Mouse (Mus musculus) hindbrain, embryonic 12.5 days (tissue): ENCODE results near the gene Atp9a. TPM values are rescaled to one million over a fixed set of nuclear protein-coding genes. Genes with fewer than 3 reads are reported as not detected.
A peak's percentile ranks its signal among the peaks of the same experiment; 100 is the strongest.

Source experiments
- ATAC-seq: fragments of 200-750 bp; cut with Nextera tagmentation; 2 replicates; pipeline ENCODE4 v1.8.0; 2017; ENCODE audit warnings: moderate TSS enrichment; ENCODE audit not compliant: low FRiP score
- H3K27ac ChIP-seq: fragments of 300-500 bp; sonication (generic); 2 replicates; pipeline ENCODE4 v1.5.1; 2016; ENCODE audit warnings: mild to moderate bottlenecking
- H3K27me3 ChIP-seq: fragments of 300-500 bp; sonication (generic); 2 replicates; pipeline ENCODE4 v1.6.1; 2016; ENCODE audit warnings: mild to moderate bottlenecking
- H3K36me3 ChIP-seq: fragments of 300-500 bp; sonication (generic); 2 replicates; pipeline ENCODE4 v1.6.1; 2016; ENCODE audit warnings: mild to moderate bottlenecking
- H3K4me1 ChIP-seq: fragments of 300-500 bp; sonication (generic); 2 replicates; pipeline ENCODE4 v1.6.1; 2016
- H3K4me2 ChIP-seq: fragments of 300-500 bp; sonication (generic); replicated peaks from 2 replicates; pipeline ENCODE4 v1.6.1; 2016; ENCODE audit warnings: mild to moderate bottlenecking
- H3K4me3 ChIP-seq: fragments of 300-500 bp; sonication (generic); 2 replicates; pipeline ENCODE4 v1.5.1; 2016; ENCODE audit warnings: mild to moderate bottlenecking
- H3K9ac ChIP-seq: fragments of 300-500 bp; sonication (generic); 2 replicates; pipeline ENCODE4 v1.6.1; 2016; ENCODE audit warnings: mild to moderate bottlenecking, moderate library complexity
- H3K9me3 ChIP-seq: fragments of 300-500 bp; sonication (generic); replicated peaks from 2 replicates; pipeline ENCODE4 v1.6.1; 2016; ENCODE audit warnings: mild to moderate bottlenecking
- WGBS: fragments of 180-500 bp; shearing (Covaris S2); methylation state at CpG from one replicate; pipeline ENCODE4 v1.1.7; 2016; 5-methylcytosine and 5-hydroxymethylcytosine counted together
- polyA plus RNA-seq: library from polyadenylated mRNA; unstranded; fragments of >200 nt; fragmentation: Nextera tagmentation; extraction: Ambion mirVana; gene quantifications from 2 replicates; pipeline ENCODE4 v1.2.1, GENCODE M21; 2016

The Atp9a gene
- polyA plus RNA-seq, 1 experiment from 2014 or later, result 50.8 TPM

GRCm38 (mm10) chr2:168695027-168695403 lies 47.2 kb downstream of the Atp9a start:
- H3K36me3 ChIP-seq, result peaks cover 25% of the 10 kb centered on the region
- H3K9ac ChIP-seq, result no peak overlapping the region
- no peak for ATAC-seq
- peak overlapping the region; percentile 64 for H3K27ac ChIP-seq
- H3K4me3 ChIP-seq, result no peak overlapping the region
- H3K27me3 ChIP-seq, result no peaks in the 10 kb centered on the region
- no peaks in the 10 kb centered on the region for H3K9me3 ChIP-seq
- 85% methylated on average over 7 of the region's 7 CpGs for WGBS
- H3K4me2 ChIP-seq, result no peak overlapping the region
- peaks cover 15% of the 10 kb centered on the region for H3K4me1 ChIP-seq

- Histone ChIP-seq H3K9ac (no peak overlapping the region), H3K27me3 (no peaks in the 10 kb centered on the region), H3K36me3 (peaks cover 27% of the 10 kb centered on the region), H3K9me3 (no peaks in the 10 kb centered on the region), H3K4me3 (no peak overlapping the region), H3K4me1 (peaks cover 15% of the 10 kb centered on the region), H3K4me2 (peak overlapping the region; percentile 19), H3K27ac (peak overlapping the region; percentile 64)
- WGBS, result 2% methylated on average over 27 of the region's 27 CpGs
- ATAC-seq, result peak; percentile 65
Observed at GRCm38 (mm10) chr2:168694379-168695026, 47.7 kb downstream of the Atp9a start.

- 47% methylated on average over 6 of the region's 6 CpGs for WGBS
- peaks cover 15% of the 10 kb centered on the region for H3K4me1 ChIP-seq
- no peak overlapping the region for H3K4me3 ChIP-seq
- no peak for ATAC-seq
- no peak overlapping the region for H3K9ac ChIP-seq
- H3K9me3 ChIP-seq, result no peaks in the 10 kb centered on the region
- H3K27ac ChIP-seq, result no peak overlapping the region
- H3K27me3 ChIP-seq, result no peaks in the 10 kb centered on the region
- H3K4me2 ChIP-seq, result no peak overlapping the region
- peaks cover 30% of the 10 kb centered on the region for H3K36me3 ChIP-seq
Observed at GRCm38 (mm10) chr2:168691774-168692173, 50.4 kb downstream of the Atp9a start.

- Histone ChIP-seq H3K36me3 (peaks cover 24% of the 10 kb centered on the region; the same call in 1 of the 2 replicates), H3K4me3 (no peak overlapping the region), H3K27ac (no peak overlapping the region), H3K27me3 (no peaks in the 10 kb centered on the region), H3K9ac (no peak overlapping the region), H3K9me3 (no peaks in the 10 kb centered on the region), H3K4me1 (peaks cover 9% of the 10 kb centered on the region), H3K4me2 (no peak overlapping the region)
- 81% methylated on average over 12 of the region's 12 CpGs for WGBS
- no peak for ATAC-seq
Observed at GRCm38 (mm10) chr2:168687326-168687725, 54.9 kb downstream of the Atp9a start.

GRCm38 (mm10) chr2:168685909-168686308 lies 56.3 kb downstream of the Atp9a start:
- 93% methylated on average over 9 of the region's 9 CpGs for WGBS
- no peak overlapping the region for H3K9ac ChIP-seq

GRCm38 (mm10) chr2:168684695-168685094 lies 57.5 kb downstream of the Atp9a start:
- no peak overlapping the region for H3K9ac ChIP-seq
- peaks cover 43% of the 10 kb centered on the region for H3K36me3 ChIP-seq
- H3K9me3 ChIP-seq, result no peaks in the 10 kb centered on the region
- no peak overlapping the region for H3K4me3 ChIP-seq
- 80% methylated on average over 3 of the region's 3 CpGs for WGBS
- no peak overlapping the region for H3K4me2 ChIP-seq
- 0 out of 2 replicates have a peak overlapping the region, but pooled peaks have one; percentile 23 for H3K27ac ChIP-seq
- no peak for ATAC-seq
- H3K27me3 ChIP-seq, result no peaks in the 10 kb centered on the region
- peaks cover 10% of the 10 kb centered on the region for H3K4me1 ChIP-seq

More at GRCm38 (mm10) chr2:168685909-168686308, 56.3 kb downstream of the Atp9a start:
- no peaks in the 10 kb centered on the region for H3K27me3 ChIP-seq
- H3K9me3 ChIP-seq, result no peaks in the 10 kb centered on the region
- peaks cover 9% of the 10 kb centered on the region for H3K4me1 ChIP-seq
- no peak overlapping the region for H3K4me3 ChIP-seq
- no peak overlapping the region for H3K4me2 ChIP-seq
- no peak for ATAC-seq
- no peak overlapping the region for H3K27ac ChIP-seq
- H3K36me3 ChIP-seq, result peaks cover 39% of the 10 kb centered on the region

- Histone ChIP-seq H3K4me3 (no peak overlapping the region), H3K4me1 (peaks cover 19% of the 10 kb centered on the region), H3K4me2 (no peak overlapping the region), H3K27ac (no peak overlapping the region), H3K9ac (no peak overlapping the region), H3K27me3 (no peaks in the 10 kb centered on the region), H3K9me3 (no peaks in the 10 kb centered on the region), H3K36me3 (peaks cover 36% of the 10 kb centered on the region)
- WGBS, result 45% methylated on average over 15 of the region's 15 CpGs
- no peak for ATAC-seq
Observed at GRCm38 (mm10) chr2:168683520-168684150, 58.6 kb downstream of the Atp9a start.

GRCm38 (mm10) chr2:168682721-168683120 lies 59.5 kb downstream of the Atp9a start:
- ATAC-seq, result no peak
- Histone ChIP-seq H3K4me2 (no peak overlapping the region), H3K4me3 (no peak overlapping the region), H3K9ac (no peak overlapping the region), H3K4me1 (peaks cover 23% of the 10 kb centered on the region), H3K27me3 (no peaks in the 10 kb centered on the region), H3K36me3 (peaks cover 31% of the 10 kb centered on the region), H3K27ac (no peak overlapping the region), H3K9me3 (no peaks in the 10 kb centered on the region)
- 82% methylated on average over 2 of the region's 2 CpGs for WGBS

- Histone ChIP-seq H3K9ac (no peak overlapping the region), H3K36me3 (peaks cover 26% of the 10 kb centered on the region), H3K27ac (no peak overlapping the region), H3K9me3 (no peaks in the 10 kb centered on the region), H3K4me3 (no peak overlapping the region), H3K4me2 (no peak overlapping the region), H3K4me1 (peaks cover 31% of the 10 kb centered on the region), H3K27me3 (no peaks in the 10 kb centered on the region)
- ATAC-seq, result no peak
- WGBS, result 91% methylated on average over 9 of the region's 9 CpGs
Observed at GRCm38 (mm10) chr2:168681531-168681930, 60.7 kb downstream of the Atp9a start.

- H3K27me3 ChIP-seq, result no peaks in the 10 kb centered on the region
- H3K36me3 ChIP-seq, result peaks cover 32% of the 10 kb centered on the region
- peak overlapping the region; percentile 82 for H3K27ac ChIP-seq
- H3K4me3 ChIP-seq, result no peak overlapping the region
- ATAC-seq, result peak; percentile 12; the same call in 1 of the 2 replicates
- no peak overlapping the region for H3K9ac ChIP-seq
- 0 out of 2 replicates have a peak, but pooled peaks cover 2% of the 10 kb centered on the region for H3K9me3 ChIP-seq
- 41% methylated on average over 19 of the region's 19 CpGs for WGBS
- H3K4me2 ChIP-seq, result peak overlapping the region; percentile 8; the same call in 1 of the 2 replicates
- H3K4me1 ChIP-seq, result peaks cover 31% of the 10 kb centered on the region
Observed at GRCm38 (mm10) chr2:168679381-168680199, 62.6 kb downstream of the Atp9a start.

GRCm38 (mm10) chr2:168678662-168679294 lies 63.4 kb downstream of the Atp9a start:
- Histone ChIP-seq H3K27me3 (no peaks in the 10 kb centered on the region), H3K4me2 (0 out of 2 replicates have a peak overlapping the region, but pooled peaks have one; percentile 8), H3K9ac (no peak overlapping the region), H3K4me1 (peaks cover 23% of the 10 kb centered on the region), H3K36me3 (peaks cover 40% of the 10 kb centered on the region), H3K9me3 (0 out of 2 replicates have a peak, but pooled peaks cover 4% of the 10 kb centered on the region), H3K27ac (peak overlapping the region; percentile 82), H3K4me3 (no peak overlapping the region)
- peak; percentile 87 for ATAC-seq
- WGBS, result 56% methylated on average over 15 of the region's 15 CpGs

GRCm38 (mm10) chr2:168677650-168678049 lies 64.6 kb downstream of the Atp9a start:
- Histone ChIP-seq H3K27ac (peak overlapping the region; percentile 82), H3K4me3 (no peak overlapping the region), H3K27me3 (no peaks in the 10 kb centered on the region), H3K4me2 (no peak overlapping the region), H3K9ac (no peak overlapping the region), H3K36me3 (peaks cover 51% of the 10 kb centered on the region), H3K9me3 (0 out of 2 replicates have a peak, but pooled peaks cover 4% of the 10 kb centered on the region), H3K4me1 (peaks cover 22% of the 10 kb centered on the region)
- ATAC-seq, result peak; percentile 85
- 41% methylated on average over 9 of the region's 9 CpGs for WGBS
